Mouse (Mus musculus) kidney, embryonic 14.5 days (tissue): ENCODE measurements around the gene Mier3. TPM values are rescaled to one million over a fixed set of nuclear protein-coding genes. Genes with fewer than 3 reads are reported as not detected.

Source experiments
- ATAC-seq: fragments of 200-750 bp; cut with Nextera tagmentation; 2 replicates; pipeline ENCODE4 v1.8.0; 2017; ENCODE audit warnings: moderate number of reproducible peaks, mild to moderate bottlenecking, moderate TSS enrichment, moderate library complexity; ENCODE audit not compliant: low FRiP score, low TSS enrichment
- H3K27ac ChIP-seq: fragments of 300-500 bp; sonication (generic); 2 replicates; pipeline ENCODE4 v1.5.1; 2014; ENCODE audit warnings: low read depth, mild to moderate bottlenecking, low read length, moderate library complexity, mixed read lengths
- H3K27me3 ChIP-seq: fragments of 300-500 bp; sonication (generic); 2 replicates; pipeline ENCODE4 v1.6.1; 2014; ENCODE audit warnings: mild to moderate bottlenecking, low read length; ENCODE audit not compliant: control insufficient read depth, insufficient read depth
- H3K36me3 ChIP-seq: fragments of 300-500 bp; sonication (generic); 2 replicates; pipeline ENCODE4 v1.6.1; 2014; ENCODE audit warnings: low read length, mixed read lengths; ENCODE audit not compliant: control insufficient read depth, insufficient read depth
- H3K4me1 ChIP-seq: fragments of 300-500 bp; sonication (generic); 2 replicates; pipeline ENCODE4 v1.6.1; 2014; ENCODE audit warnings: low read length, mixed read lengths; ENCODE audit not compliant: control insufficient read depth, insufficient read depth
- H3K4me2 ChIP-seq: fragments of 300-500 bp; sonication (generic); replicated peaks from 2 replicates; pipeline ENCODE4 v1.6.1; 2014; ENCODE audit warnings: low read depth, mild to moderate bottlenecking, low read length
- H3K4me3 ChIP-seq: fragments of 300-500 bp; sonication (generic); 2 replicates; pipeline ENCODE4 v1.5.1; 2014; ENCODE audit warnings: mild to moderate bottlenecking, low read length
- H3K9ac ChIP-seq: fragments of 300-500 bp; sonication (generic); 2 replicates; pipeline ENCODE4 v1.6.1; 2014; ENCODE audit warnings: low read depth, mild to moderate bottlenecking, low read length, moderate library complexity
- H3K9me3 ChIP-seq: fragments of 300-500 bp; sonication (generic); 2 replicates; pipeline ENCODE4 v1.6.1; 2016; ENCODE audit warnings: low read length; ENCODE audit not compliant: control insufficient read depth
- WGBS: fragments of 180-500 bp; shearing (Covaris S2); extraction: QIAGEN DNeasy Blood & Tissue Kit; methylation state at CpG from one replicate; pipeline ENCODE4 v1.1.7; 2014; 5-methylcytosine and 5-hydroxymethylcytosine counted together
- polyA plus RNA-seq: library from polyadenylated mRNA; unstranded; fragments of >200 nt; fragmentation: Nextera tagmentation; extraction: Ambion mirVana; gene quantifications from 2 replicates; pipeline ENCODE4 v1.2.1, GENCODE M21; 2014

Gene Mier3
- 26.0 and 28.7 TPM in 2 replicates for polyA plus RNA-seq

DNA sequence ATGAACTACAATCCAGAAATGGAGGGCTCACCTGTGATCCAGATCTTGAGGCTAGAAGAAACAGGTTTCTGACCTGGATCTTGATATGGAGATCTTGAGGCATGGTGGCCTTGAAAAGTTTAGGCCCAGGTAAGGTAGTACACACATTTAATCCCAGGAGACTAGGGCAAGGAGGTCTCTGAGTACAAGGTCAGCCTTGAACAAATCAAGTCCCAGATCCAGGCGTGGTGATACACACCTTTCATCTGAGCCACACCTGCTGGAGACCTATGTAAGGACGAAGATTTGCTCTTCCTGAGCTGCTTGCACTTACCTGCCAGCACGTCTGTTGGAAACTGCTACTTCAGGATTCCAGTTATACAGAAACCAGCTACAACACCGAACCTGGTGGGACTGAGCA lies at the start of gene Mier3:
Gene Mier3 (plus strand): TSS at position 301 of the 400 bp plus-strand sequence.
- Histone ChIP-seq H3K4me2 (no peak within 1 kb of the TSS), H3K27me3 (no peaks in the 10 kb centered on the region), H3K4me1 (0 out of 2 replicates have a peak, but pooled peaks cover 5% of the 10 kb centered on the region), H3K4me3 (no peak within 1 kb of the TSS), H3K9ac (no peak within 1 kb of the TSS), H3K9me3 (no peaks in the 10 kb centered on the region), H3K27ac (no peak within 1 kb of the TSS), H3K36me3 (no peaks in the 10 kb centered on the region)
- 91% methylated on average over 4 of the region's 4 CpGs for WGBS
- ATAC-seq = no peak

DNA sequence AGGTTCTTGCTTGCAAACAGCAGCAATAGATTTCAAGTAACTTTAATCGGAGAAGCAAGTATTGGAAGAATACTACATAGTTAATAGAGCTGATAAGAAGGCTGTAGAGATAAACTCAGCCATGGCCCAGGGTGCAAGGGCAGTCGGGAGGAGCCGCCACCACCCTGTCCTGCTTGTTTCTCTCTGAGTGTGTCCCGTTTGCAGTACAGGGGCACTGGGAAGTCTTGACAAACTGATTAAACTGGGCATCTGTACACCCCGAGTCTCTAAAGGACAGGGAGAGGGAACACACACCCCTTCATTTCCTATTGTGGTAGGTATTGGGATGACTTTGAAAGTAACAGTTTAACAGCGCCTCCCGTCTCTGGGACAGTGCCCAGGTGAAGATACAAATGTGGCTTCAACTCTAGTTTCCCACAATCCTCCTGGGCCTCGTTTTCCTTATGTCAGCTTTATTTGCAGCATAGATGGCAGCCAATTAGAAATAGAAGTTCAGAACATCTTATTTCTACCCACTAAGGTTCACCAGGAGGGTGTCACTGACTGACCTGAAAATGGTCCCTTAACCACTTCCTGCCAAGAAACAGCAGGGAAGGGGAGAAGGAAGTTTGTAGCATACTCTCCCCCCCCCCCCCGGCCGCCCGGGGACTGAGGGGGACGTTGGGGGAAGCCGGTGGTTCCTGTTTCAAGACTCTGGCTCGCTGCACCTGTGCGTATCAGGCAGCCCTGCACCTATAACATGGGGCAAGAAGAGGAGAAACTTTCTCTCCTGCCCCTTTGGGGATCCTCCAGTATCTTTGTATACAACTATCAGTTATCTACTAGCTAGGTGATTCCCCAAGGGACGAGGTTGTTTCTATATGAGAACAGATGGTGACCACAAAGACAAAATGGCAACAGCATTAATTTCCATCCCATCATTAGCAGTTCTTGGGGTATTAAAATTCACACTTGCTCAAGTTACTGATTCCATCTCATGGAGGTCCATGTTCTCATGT lies 46.3 kb upstream of the Mier3 start:
- H3K4me3 ChIP-seq = no peak overlapping the region
- H3K9me3 ChIP-seq = peaks cover 9% of the 10 kb centered on the region
- no peak overlapping the region for H3K9ac ChIP-seq
- no peaks in the 10 kb centered on the region for H3K27me3 ChIP-seq
- H3K4me1 ChIP-seq = no peaks in the 10 kb centered on the region
- no peak overlapping the region for H3K4me2 ChIP-seq
- no peak for ATAC-seq
- no peak overlapping the region for H3K27ac ChIP-seq
- WGBS = 86% methylated on average over 16 of the region's 16 CpGs
- H3K36me3 ChIP-seq = no peaks in the 10 kb centered on the region

- Histone ChIP-seq H3K9ac (no peak overlapping the region), H3K27ac (no peak overlapping the region), H3K36me3 (no peaks in the 10 kb centered on the region), H3K4me1 (no peaks in the 10 kb centered on the region), H3K4me3 (no peak overlapping the region), H3K9me3 (peaks cover 9% of the 10 kb centered on the region), H3K27me3 (no peaks in the 10 kb centered on the region), H3K4me2 (no peak overlapping the region)
- no peak for ATAC-seq
- WGBS = 93% methylated on average over 6 of the region's 6 CpGs
These were observed 40.5 kb upstream of the Mier3 start for GRCm38 (mm10) chr13:111640319-111640718.

DNA sequence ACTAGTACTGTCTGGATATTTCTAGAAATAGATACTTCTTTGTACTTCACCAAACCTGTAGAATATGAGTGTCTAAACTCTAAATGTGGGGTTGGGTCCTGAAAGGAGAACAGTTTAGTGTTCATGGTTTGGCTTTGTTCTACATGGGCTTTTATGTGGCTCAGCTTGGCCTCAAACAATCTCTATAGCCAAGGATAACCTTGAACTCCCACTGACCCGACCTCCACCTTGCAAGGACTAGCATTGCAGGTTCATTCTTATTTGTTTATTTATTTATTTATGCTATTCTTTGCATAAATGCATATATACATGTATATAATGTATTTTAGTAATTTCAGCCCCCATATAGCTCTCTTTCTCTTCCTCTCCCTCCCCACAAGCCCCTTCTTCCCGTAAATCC lies 37.1 kb upstream of the Mier3 start:
- Histone ChIP-seq H3K27ac (no peak overlapping the region), H3K4me3 (no peak overlapping the region), H3K36me3 (no peaks in the 10 kb centered on the region), H3K4me2 (no peak overlapping the region), H3K27me3 (no peaks in the 10 kb centered on the region), H3K9ac (no peak overlapping the region), H3K9me3 (no peaks in the 10 kb centered on the region), H3K4me1 (no peaks in the 10 kb centered on the region)
- 74% methylated on average over 2 of the region's 2 CpGs for WGBS
- no peak for ATAC-seq

GRCm38 (mm10) chr13:111646204-111646603 lies 34.6 kb upstream of the Mier3 start:
- no peak for ATAC-seq
- H3K27ac ChIP-seq = no peak overlapping the region
- no peaks in the 10 kb centered on the region for H3K36me3 ChIP-seq
- H3K4me2 ChIP-seq = no peak overlapping the region
- no peaks in the 10 kb centered on the region for H3K27me3 ChIP-seq
- H3K9ac ChIP-seq = no peak overlapping the region
- no peak overlapping the region for H3K4me3 ChIP-seq
- H3K4me1 ChIP-seq = no peaks in the 10 kb centered on the region
- no peaks in the 10 kb centered on the region for H3K9me3 ChIP-seq
- 83% methylated on average over 9 of the region's 9 CpGs for WGBS

DNA sequence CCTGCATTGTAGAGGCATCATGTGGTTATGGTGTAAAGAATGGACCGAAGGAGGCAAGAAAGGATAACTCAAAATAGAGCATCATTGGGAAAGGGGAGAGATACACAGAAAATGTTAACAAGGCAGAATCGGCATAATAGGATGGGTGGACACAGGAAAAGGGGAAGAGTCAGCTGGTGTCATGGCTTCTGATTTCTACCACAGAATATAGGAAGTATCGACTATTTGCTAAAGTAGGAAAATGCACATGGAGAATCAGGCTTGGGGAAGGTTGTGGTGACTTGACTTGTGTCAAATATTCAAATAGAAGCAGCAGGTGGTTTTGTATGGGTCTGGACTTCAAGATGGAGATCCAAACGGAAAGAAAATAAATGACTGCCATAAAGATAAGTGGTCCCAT lies 33.5 kb upstream of the Mier3 start:
- H3K36me3 ChIP-seq = no peaks in the 10 kb centered on the region
- 86% methylated on average over 4 of the region's 4 CpGs for WGBS
- no peak overlapping the region for H3K27ac ChIP-seq
- ATAC-seq = no peak
- H3K27me3 ChIP-seq = no peaks in the 10 kb centered on the region
- no peak overlapping the region for H3K4me2 ChIP-seq
- H3K9ac ChIP-seq = no peak overlapping the region
- H3K9me3 ChIP-seq = no peaks in the 10 kb centered on the region
- no peaks in the 10 kb centered on the region for H3K4me1 ChIP-seq
- no peak overlapping the region for H3K4me3 ChIP-seq

GRCm38 (mm10) chr13:111651020-111651419 lies 29.8 kb upstream of the Mier3 start:
- no peaks in the 10 kb centered on the region for H3K4me1 ChIP-seq
- no peak overlapping the region for H3K4me3 ChIP-seq
- H3K27me3 ChIP-seq = no peaks in the 10 kb centered on the region
- no peak overlapping the region for H3K9ac ChIP-seq
- H3K36me3 ChIP-seq = no peaks in the 10 kb centered on the region
- H3K4me2 ChIP-seq = no peak overlapping the region
- WGBS = 81% methylated on average over 6 of the region's 6 CpGs
- no peak overlapping the region for H3K27ac ChIP-seq
- H3K9me3 ChIP-seq = no peaks in the 10 kb centered on the region
- ATAC-seq = no peak

DNA sequence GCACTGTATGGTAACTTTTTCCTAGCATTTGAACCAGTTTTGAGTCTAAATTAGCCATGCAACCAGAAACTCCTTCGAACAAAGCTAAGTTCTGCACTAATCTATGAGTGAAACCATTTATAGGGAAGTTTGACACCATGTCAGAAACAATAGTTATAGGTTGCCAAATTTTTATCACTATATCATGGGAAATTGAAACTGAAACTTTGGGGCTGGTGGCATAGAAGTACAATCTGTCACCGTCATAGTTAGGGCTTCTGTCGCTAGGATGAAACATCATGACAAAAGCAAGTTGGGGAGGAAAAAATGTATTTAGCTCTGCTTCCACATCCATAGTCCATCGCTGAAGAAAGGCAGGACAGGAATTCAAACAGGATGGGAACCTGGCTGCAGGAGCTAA lies 25.5 kb upstream of the Mier3 start:
- no peak for ATAC-seq
- 0 out of 2 replicates have a peak, but pooled peaks cover 9% of the 10 kb centered on the region for H3K4me1 ChIP-seq
- no peak overlapping the region for H3K4me2 ChIP-seq
- no peak overlapping the region for H3K4me3 ChIP-seq
- no peaks in the 10 kb centered on the region for H3K9me3 ChIP-seq
- no peaks in the 10 kb centered on the region for H3K27me3 ChIP-seq
- no peak overlapping the region for H3K9ac ChIP-seq
- WGBS = 89% methylated on average over 4 of the region's 4 CpGs
- H3K27ac ChIP-seq = no peak overlapping the region
- H3K36me3 ChIP-seq = no peaks in the 10 kb centered on the region

GRCm38 (mm10) chr13:111655856-111656255 lies 24.9 kb upstream of the Mier3 start:
- no peak for ATAC-seq
- Histone ChIP-seq H3K27me3 (no peaks in the 10 kb centered on the region), H3K4me1 (0 out of 2 replicates have a peak, but pooled peaks cover 9% of the 10 kb centered on the region), H3K27ac (no peak overlapping the region), H3K4me3 (no peak overlapping the region), H3K36me3 (no peaks in the 10 kb centered on the region), H3K9ac (no peak overlapping the region), H3K4me2 (no peak overlapping the region), H3K9me3 (no peaks in the 10 kb centered on the region)
- 80% methylated on average over 2 of the region's 2 CpGs for WGBS
